Mouse (Mus musculus) kidney, adult 2 months (tissue): ENCODE data around the gene Cacng4. TPM values are rescaled to one million over a fixed set of nuclear protein-coding genes. Genes with fewer than 3 reads are reported as not detected.

ENCODE experiments used
- DNase-seq: peaks from one replicate; pipeline ENCODE4 v3.0.0; 2021
- H3K27ac ChIP-seq: fragments of 200-500 bp; 2 replicates; pipeline ENCODE4 v1.5.1; 2012; ENCODE audit warnings: low read depth, low read length, control low read depth, inconsistent platforms; ENCODE audit not compliant: insufficient read depth
- H3K27me3 ChIP-seq: fragments of 200-500 bp; replicated peaks from 2 replicates; pipeline ENCODE4 v1.6.1; 2012; ENCODE audit warnings: mild to moderate bottlenecking, moderate library complexity, low read length, inconsistent platforms; ENCODE audit not compliant: control insufficient read depth, insufficient read depth
- H3K36me3 ChIP-seq: fragments of 200-500 bp; 2 replicates; pipeline ENCODE4 v1.6.1; 2012; ENCODE audit warnings: mild to moderate bottlenecking, moderate library complexity, low read length, inconsistent platforms; ENCODE audit not compliant: control insufficient read depth, insufficient read depth
- H3K4me1 ChIP-seq: fragments of 200-500 bp; 2 replicates; pipeline ENCODE4 v1.6.1; 2011; ENCODE audit warnings: low read length; ENCODE audit not compliant: control insufficient read depth, insufficient read depth
- H3K4me3 ChIP-seq: fragments of 200-500 bp; 2 replicates; pipeline ENCODE4 v1.5.1; 2011; ENCODE audit warnings: mild to moderate bottlenecking, low read depth, low read length, control low read depth; ENCODE audit not compliant: insufficient read depth
- CTCF ChIP-seq: fragments of 200-500 bp; conservative IDR thresholded peaks from 2 replicates; pipeline ENCODE4 v1.5.1; 2011; ENCODE audit warnings: low read depth, mild to moderate bottlenecking, control low read depth, low read length, moderate library complexity, mixed read lengths; ENCODE audit not compliant: insufficient read depth, insufficient read length
- POLR2A ChIP-seq: fragments of 200-500 bp; IDR thresholded peaks from one replicate; pipeline ENCODE4 v1.6.1; 2011; ENCODE audit warnings: low read depth, low read length, control low read depth
- WGBS: fragments of 180-500 bp; shearing (Covaris S2); methylation state at CpG from one replicate; pipeline ENCODE4 v1.1.7; 2018; 5-methylcytosine and 5-hydroxymethylcytosine counted together
- polyA plus RNA-seq: library from polyadenylated mRNA; depleted of rRNA; stranded (reverse); fragments of >200 nt; gene quantifications from 2 replicates; pipeline ENCODE4 v1.2.3, GENCODE M21; 2012

The Cacng4 gene
- polyA plus RNA-seq, 1 experiment: 0.69 TPM

DNA sequence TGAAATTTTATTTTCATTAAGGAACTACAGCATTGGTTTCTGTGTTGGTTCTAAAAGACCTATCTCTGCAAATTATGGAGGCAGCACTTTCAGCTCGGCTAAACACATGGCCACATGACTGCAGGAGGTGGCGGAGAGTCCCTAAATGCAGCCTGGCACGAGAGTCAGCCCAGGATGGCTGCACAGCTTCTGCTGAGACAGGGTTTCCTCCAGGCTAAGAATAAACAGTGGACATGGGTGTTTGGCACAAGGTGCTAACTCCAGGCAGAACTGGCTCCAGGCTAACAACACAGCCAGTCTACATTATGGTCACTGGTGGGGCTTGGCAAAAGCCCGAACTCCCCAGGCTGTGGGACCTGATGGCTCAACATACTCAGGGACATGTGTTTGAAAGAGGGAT, 63.4 kb downstream of the Cacng4 start:
- DNase-seq: peak; percentile 29
- no peak for TF ChIP-seq POLR2A
- 54% methylated on average over 4 of the region's 4 CpGs for WGBS
- Histone ChIP-seq H3K36me3 (no peaks in the 10 kb centered on the region), H3K4me1 (no peaks in the 10 kb centered on the region), H3K27me3 (no peaks in the 10 kb centered on the region), H3K27ac (no peak overlapping the region), H3K4me3 (no peak overlapping the region)

- Histone ChIP-seq H3K27ac (no peak overlapping the region), H3K27me3 (no peaks in the 10 kb centered on the region), H3K4me3 (no peak overlapping the region), H3K4me1 (no peaks in the 10 kb centered on the region), H3K36me3 (no peaks in the 10 kb centered on the region)
- 86% methylated on average over 7 of the region's 7 CpGs for WGBS
- TF ChIP-seq CTCF (no peak), POLR2A (no peak)
- no peak for DNase-seq
Measured at GRCm38 (mm10) chr11:107729141-107729540, 65.2 kb downstream of the Cacng4 start.

DNA sequence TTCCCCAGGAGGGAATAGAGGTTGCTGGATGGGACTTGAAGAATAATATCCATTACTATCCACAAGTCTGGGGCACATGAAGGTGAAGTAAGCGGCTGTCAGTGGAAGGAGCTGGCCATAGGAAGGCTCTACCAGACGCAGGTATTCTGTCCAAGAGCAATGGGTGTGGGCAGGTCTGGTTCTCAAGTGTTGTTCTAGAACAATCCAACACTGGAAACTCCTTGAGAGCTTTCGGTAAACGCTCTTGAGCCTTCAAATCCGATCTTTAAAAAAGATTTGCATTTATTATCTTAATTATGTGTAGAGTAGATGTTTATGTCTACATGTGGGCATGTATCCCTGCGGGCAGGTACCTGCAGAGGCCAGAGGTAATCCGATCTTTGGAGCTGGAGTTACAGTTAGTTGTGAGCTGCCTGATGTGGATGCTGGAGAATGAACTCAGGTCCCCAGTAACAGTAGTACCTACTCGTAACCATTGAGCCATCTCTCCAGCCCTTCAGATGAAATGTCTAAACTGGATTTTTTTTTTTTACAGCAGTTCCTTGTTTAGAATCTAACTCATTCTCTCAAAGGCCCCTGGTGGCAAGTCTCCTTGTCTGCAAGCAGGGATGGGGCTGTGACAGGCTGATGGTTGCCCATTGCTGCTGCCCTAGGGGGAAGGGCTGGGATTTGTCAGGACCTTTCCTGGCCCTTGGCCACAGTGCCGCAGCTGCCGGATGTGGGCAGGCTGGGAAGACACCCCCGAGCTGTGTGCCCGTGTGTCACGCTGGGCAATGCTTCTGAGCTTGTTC, 66.1 kb downstream of the Cacng4 start:
- Histone ChIP-seq H3K4me1 (no peaks in the 10 kb centered on the region), H3K27me3 (no peaks in the 10 kb centered on the region), H3K36me3 (no peaks in the 10 kb centered on the region), H3K4me3 (no peak overlapping the region), H3K27ac (no peak overlapping the region)
- WGBS: 69% methylated on average over 13 of the region's 13 CpGs
- TF ChIP-seq CTCF (no peak), POLR2A (no peak)
- DNase-seq: no peak

DNA sequence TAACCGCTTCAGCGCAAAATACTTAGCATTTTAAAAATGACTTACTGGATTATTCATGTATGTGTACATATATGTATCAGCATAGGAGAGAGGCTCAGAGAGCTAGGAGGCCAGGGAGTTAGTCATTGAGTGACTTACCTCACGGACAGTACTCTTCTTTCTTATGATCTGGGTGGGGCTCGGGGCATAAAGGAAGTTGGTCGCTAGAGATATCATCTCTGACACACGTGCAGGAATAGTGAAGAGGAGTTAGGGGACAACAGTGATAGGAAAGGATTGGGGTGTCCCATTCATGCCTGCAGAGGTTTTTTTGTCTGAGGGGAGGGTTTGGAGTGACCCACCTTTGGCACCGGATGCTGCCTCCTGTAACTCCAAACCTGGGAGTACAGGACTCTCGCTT, 69.8 kb downstream of the Cacng4 start:
- Histone ChIP-seq H3K27ac (no peak overlapping the region), H3K4me1 (no peaks in the 10 kb centered on the region), H3K4me3 (no peak overlapping the region), H3K27me3 (no peaks in the 10 kb centered on the region), H3K36me3 (no peaks in the 10 kb centered on the region)
- WGBS: 75% methylated on average over 8 of the region's 8 CpGs
- no peak for TF ChIP-seq POLR2A
- TF ChIP-seq CTCF: no peak
- DNase-seq: no peak

DNA sequence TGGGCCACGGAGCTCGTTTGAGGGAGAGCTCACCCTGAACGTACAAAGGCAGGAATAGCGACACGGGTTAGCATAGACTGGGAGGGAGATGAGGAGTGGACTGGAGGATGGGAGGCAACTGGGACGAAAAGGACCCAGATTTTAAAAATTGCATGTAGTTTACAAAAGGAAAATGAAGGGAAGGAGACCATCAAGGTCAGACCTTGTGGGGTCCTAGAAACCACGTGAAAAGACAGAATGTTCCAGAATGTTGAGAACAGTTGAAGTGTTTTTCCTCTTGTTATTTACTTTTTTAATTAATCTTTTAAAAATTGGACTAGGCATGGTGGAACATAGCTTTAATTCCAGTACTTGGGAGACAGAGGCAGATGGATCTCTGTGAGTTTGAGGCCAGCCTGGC, 73.3 kb downstream of the Cacng4 start:
- no peaks in the 10 kb centered on the region for H3K36me3 ChIP-seq
- H3K4me3 ChIP-seq: no peak overlapping the region
- no peak for TF ChIP-seq CTCF
- TF ChIP-seq POLR2A: no peak
- no peaks in the 10 kb centered on the region for H3K27me3 ChIP-seq
- H3K4me1 ChIP-seq: no peaks in the 10 kb centered on the region
- no peak for DNase-seq
- WGBS: 72% methylated on average over 7 of the region's 7 CpGs
- no peak overlapping the region for H3K27ac ChIP-seq

- 60% methylated on average over 9 of the region's 9 CpGs for WGBS
- H3K4me1 ChIP-seq: no peaks in the 10 kb centered on the region
Measured at GRCm38 (mm10) chr11:107720264-107721021, 73.9 kb downstream of the Cacng4 start.

GRCm38 (mm10) chr11:107716332-107716938, 77.9 kb downstream of the Cacng4 start, which contains the start of gene Cacng1:
TSS of gene Cacng1 (minus strand) at chr11:107716522.
- H3K27ac ChIP-seq: no peak within 1 kb of the TSS
- H3K4me3 ChIP-seq: no peak within 1 kb of the TSS
- no peaks in the 10 kb centered on the region for H3K4me1 ChIP-seq
- H3K36me3 ChIP-seq: no peaks in the 10 kb centered on the region
- 61% methylated on average over 16 of the region's 16 CpGs for WGBS
- no peaks in the 10 kb centered on the region for H3K27me3 ChIP-seq
- TF ChIP-seq CTCF (no peak), POLR2A (no peak)
- no peak for DNase-seq

More at GRCm38 (mm10) chr11:107720264-107721021, 73.9 kb downstream of the Cacng4 start:
- no peak overlapping the region for H3K4me3 ChIP-seq
- H3K27ac ChIP-seq: no peak overlapping the region
- no peaks in the 10 kb centered on the region for H3K27me3 ChIP-seq
- no peak for DNase-seq
- TF ChIP-seq POLR2A (no peak), CTCF (no peak)
- no peaks in the 10 kb centered on the region for H3K36me3 ChIP-seq
